Mouse (Mus musculus) hindlimb bud, embryonic 11.5 days (tissue): ENCODE data around the gene Vmn1r72.
A peak's percentile ranks its signal among the peaks of the same experiment; 100 is the strongest.
"Not testable (repeated sequence)": the region's sequence is repeated elsewhere in the genome, so short reads cannot be mapped to it uniquely, and the experiment has no call there.

Experiments
- DNase-seq: peaks from one replicate; pipeline ENCODE4 v3.0.0-alpha.2; 2012; ENCODE audit warnings: low read depth, low spot score; ENCODE audit errors: extremely low spot score

The Vmn1r72 gene

DNA sequence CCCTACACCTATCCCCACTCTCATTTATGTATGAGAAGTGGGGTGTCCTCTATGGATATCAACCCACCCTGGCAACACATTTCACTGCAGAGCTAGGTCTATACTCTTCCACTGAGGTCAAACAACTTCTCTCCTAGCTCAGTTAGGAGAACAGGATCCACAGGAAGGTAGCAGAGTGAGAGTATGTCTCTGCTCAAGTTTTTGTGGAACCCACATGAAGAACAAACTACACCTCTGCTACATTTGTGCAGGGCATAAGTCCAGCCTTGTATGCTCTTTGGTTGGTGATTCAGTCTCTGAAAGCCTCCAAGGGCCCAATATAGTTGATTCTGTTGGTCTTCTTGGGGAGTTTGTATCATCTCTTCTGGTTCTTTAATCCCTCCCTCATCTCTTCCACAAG is at the start of gene Vmn1r72:
Vmn1r72 (minus strand) TSS at position 101 of the 400 bp plus-strand sequence.
- not testable (repeated sequence) for DNase-seq

DNA sequence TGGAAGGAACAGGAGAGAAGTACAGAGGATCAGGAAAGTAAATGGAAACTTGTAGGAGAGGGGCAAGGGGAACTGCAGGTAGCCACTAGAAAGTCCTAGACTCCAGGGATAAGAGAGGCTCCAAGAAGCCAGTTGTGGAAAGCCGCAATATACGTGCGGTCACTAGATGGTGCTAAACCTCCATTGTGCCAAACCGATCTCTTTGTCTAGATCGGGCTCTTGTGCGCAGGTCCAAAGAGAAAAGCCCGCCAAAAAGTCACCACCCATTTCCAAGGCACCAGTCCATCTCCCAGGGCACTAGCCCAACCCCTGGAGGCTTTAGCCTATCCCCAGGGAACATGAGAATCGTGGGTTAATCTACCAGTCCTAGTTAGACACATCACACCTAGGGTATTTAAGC is 62.9 kb downstream of the Vmn1r72 start:
- DNase-seq: peak; percentile 10
